Mouse (Mus musculus) liver, embryonic 16.5 days (tissue): ENCODE results near the gene 4921539E11Rik. TPM values are rescaled to one million over a fixed set of nuclear protein-coding genes. Genes with fewer than 3 reads are reported as not detected.
A peak's percentile ranks its signal among the peaks of the same experiment; 100 is the strongest.

Experiments used
- ATAC-seq: fragments of 200-750 bp; cut with Nextera tagmentation; 2 replicates; pipeline ENCODE4 v1.8.0; 2017; ENCODE audit warnings: low read depth, mild to moderate bottlenecking, moderate number of reproducible peaks, moderate library complexity
- H3K27ac ChIP-seq: fragments of 300-500 bp; sonication (generic); 2 replicates; pipeline ENCODE4 v1.5.1; 2014; ENCODE audit warnings: mild to moderate bottlenecking, low read length
- H3K27me3 ChIP-seq: fragments of 300-500 bp; sonication (generic); 2 replicates; pipeline ENCODE4 v1.6.1; 2014; ENCODE audit warnings: low read depth, low read length, mixed read lengths; ENCODE audit not compliant: control insufficient read depth, insufficient read depth
- H3K36me3 ChIP-seq: fragments of 300-500 bp; sonication (generic); 2 replicates; pipeline ENCODE4 v1.6.1; 2014; ENCODE audit warnings: mild to moderate bottlenecking; ENCODE audit not compliant: control insufficient read depth, insufficient read depth
- H3K4me1 ChIP-seq: fragments of 300-500 bp; sonication (generic); 2 replicates; pipeline ENCODE4 v1.6.1; 2014; ENCODE audit warnings: low read depth, low read length, mixed read lengths; ENCODE audit not compliant: control insufficient read depth
- H3K4me2 ChIP-seq: fragments of 300-500 bp; sonication (generic); 2 replicates; pipeline ENCODE4 v1.6.1; 2014; ENCODE audit warnings: low read depth, low read length, mixed read lengths
- H3K4me3 ChIP-seq: fragments of 300-500 bp; sonication (generic); 2 replicates; pipeline ENCODE4 v1.5.1; 2014; ENCODE audit warnings: low read depth, mild to moderate bottlenecking, low read length
- H3K9ac ChIP-seq: fragments of 300-500 bp; sonication (generic); 2 replicates; pipeline ENCODE4 v1.6.1; 2014; ENCODE audit warnings: low read depth, low read length
- H3K9me3 ChIP-seq: fragments of 300-500 bp; sonication (generic); replicated peaks from 2 replicates; pipeline ENCODE4 v1.6.1; 2016; ENCODE audit warnings: low read length; ENCODE audit not compliant: control insufficient read depth
- WGBS: fragments of 180-500 bp; shearing (Covaris S2); extraction: QIAGEN DNeasy Blood & Tissue Kit; methylation state at CpG from one replicate; pipeline ENCODE4 v1.1.7; 2014; ENCODE audit not compliant: insufficient replicate concordance; 5-methylcytosine and 5-hydroxymethylcytosine counted together
- polyA plus RNA-seq: library from polyadenylated mRNA; unstranded; fragments of >200 nt; fragmentation: Nextera tagmentation; extraction: Ambion mirVana; gene quantifications from 2 replicates; pipeline ENCODE4 v1.2.1, GENCODE M21; 2015

Gene 4921539E11Rik
- polyA plus RNA-seq = not detected in 2 replicates

DNA sequence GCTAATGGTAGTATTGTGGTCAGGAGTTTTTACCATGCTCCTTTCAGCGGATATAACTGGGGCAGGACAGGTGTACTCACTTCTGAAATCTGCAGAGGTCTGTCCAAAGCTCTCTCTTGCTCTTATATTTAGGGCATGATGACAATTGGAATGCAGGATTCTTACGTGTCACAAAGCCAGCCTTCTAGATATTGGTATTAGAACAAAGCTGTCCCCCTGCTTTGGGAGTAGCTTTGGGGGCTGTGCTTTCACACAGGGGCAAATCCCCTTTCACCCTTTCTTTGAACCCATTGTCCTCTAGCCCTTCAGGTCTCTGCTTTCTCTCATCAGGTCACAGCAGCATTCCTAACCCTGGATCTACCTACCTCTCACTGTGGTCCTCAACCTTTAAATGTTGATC, at the start of gene 4921539E11Rik:
Gene 4921539E11Rik, minus strand, starts transcription at position 101 of the 400 bp plus-strand sequence.
- H3K36me3 ChIP-seq = no peaks in the 10 kb centered on the region
- no peak for ATAC-seq
- H3K27ac ChIP-seq = no peak within 1 kb of the TSS
- no peak within 1 kb of the TSS for H3K4me3 ChIP-seq
- no peaks in the 10 kb centered on the region for H3K4me1 ChIP-seq
- no peaks in the 10 kb centered on the region for H3K27me3 ChIP-seq
- no peak within 1 kb of the TSS for H3K9ac ChIP-seq
- WGBS = 52% methylated on average over 2 of the region's 2 CpGs
- no peak within 1 kb of the TSS for H3K4me2 ChIP-seq
- H3K9me3 ChIP-seq = no peaks in the 10 kb centered on the region

DNA sequence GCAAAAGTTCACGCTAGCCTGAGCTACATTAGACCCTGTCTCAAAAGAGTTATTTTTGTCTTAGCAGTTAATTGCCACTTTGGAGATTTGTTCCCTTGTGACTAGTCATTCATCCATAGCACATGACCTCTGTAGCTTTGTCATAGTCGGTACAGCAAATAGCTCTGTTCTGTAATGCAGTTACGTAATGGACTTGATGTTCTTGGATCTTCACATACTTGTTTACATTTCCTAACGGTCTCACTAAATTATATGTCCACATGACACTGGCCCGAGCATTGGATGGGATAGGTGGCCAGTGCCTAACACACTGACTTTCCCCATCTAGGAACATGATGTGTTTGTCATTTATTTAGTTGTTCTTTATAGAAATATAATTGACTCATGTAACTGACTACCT, 44.5 kb upstream of the 4921539E11Rik start:
- 65% methylated on average over 5 of the region's 5 CpGs for WGBS
- 0 out of 2 replicates have a peak, but pooled peaks have one; percentile 24 for ATAC-seq

DNA sequence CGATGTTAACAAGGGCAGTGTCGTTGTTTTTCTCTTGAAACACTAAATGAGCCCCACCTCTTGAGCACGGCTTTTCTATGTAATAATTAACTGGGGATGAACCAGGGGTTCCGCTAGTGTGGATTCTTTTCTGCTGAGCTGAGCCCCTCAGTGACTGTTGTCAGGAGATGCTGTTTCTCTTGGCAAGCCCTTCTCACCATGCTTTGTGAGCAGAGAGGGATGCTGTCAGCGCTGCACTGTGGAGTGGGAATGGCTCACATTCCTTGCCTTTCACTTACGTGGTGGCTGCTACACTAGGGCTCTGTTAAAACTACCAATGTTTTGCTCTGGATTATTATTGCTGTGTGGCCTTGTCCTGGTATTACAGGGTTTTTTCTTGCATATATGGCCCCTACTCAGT, 38.7 kb upstream of the 4921539E11Rik start:
- no peaks in the 10 kb centered on the region for H3K9me3 ChIP-seq
- H3K4me3 ChIP-seq = no peak overlapping the region
- H3K4me2 ChIP-seq = no peak overlapping the region
- H3K9ac ChIP-seq = no peak overlapping the region
- H3K4me1 ChIP-seq = no peaks in the 10 kb centered on the region
- 79% methylated on average over 6 of the region's 6 CpGs for WGBS
- no peak for ATAC-seq
- no peaks in the 10 kb centered on the region for H3K36me3 ChIP-seq
- H3K27ac ChIP-seq = no peak overlapping the region
- H3K27me3 ChIP-seq = no peaks in the 10 kb centered on the region

More for the DNA sequence above, 44.5 kb upstream of the 4921539E11Rik start:
- no peaks in the 10 kb centered on the region for H3K27me3 ChIP-seq
- H3K36me3 ChIP-seq = no peaks in the 10 kb centered on the region
- H3K4me1 ChIP-seq = no peaks in the 10 kb centered on the region
- no peak overlapping the region for H3K27ac ChIP-seq
- no peak overlapping the region for H3K4me3 ChIP-seq
- H3K4me2 ChIP-seq = no peak overlapping the region
- H3K9ac ChIP-seq = no peak overlapping the region
- H3K9me3 ChIP-seq = no peaks in the 10 kb centered on the region

DNA sequence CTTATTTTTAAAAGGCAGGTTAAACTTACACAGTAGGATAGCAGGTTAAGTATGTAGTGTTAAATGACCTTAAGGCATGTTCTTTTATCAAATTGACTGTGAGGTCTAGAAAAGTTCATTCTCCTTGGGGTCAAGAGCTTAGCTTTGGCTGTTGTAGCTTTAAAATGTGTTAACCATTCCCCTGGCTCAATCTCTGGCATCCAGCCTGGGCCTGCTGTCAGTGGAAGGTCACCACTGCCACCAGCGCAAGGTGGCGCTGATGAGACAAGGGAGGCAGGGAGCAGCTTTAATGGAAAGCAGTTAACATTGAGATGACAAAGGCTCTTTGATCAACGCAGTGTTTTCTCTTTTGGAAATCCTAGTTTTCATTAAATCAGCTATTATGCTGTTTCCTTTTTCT, 36.3 kb upstream of the 4921539E11Rik start:
- no peak overlapping the region for H3K4me2 ChIP-seq
- no peak overlapping the region for H3K9ac ChIP-seq
- no peaks in the 10 kb centered on the region for H3K27me3 ChIP-seq
- WGBS = 66% methylated on average over 3 of the region's 3 CpGs
- peaks cover 1% of the 10 kb centered on the region; the same call in 1 of the 2 replicates for H3K36me3 ChIP-seq
- no peak overlapping the region for H3K4me3 ChIP-seq
- no peaks in the 10 kb centered on the region for H3K9me3 ChIP-seq
- H3K4me1 ChIP-seq = no peaks in the 10 kb centered on the region
- no peak for ATAC-seq
- H3K27ac ChIP-seq = no peak overlapping the region

DNA sequence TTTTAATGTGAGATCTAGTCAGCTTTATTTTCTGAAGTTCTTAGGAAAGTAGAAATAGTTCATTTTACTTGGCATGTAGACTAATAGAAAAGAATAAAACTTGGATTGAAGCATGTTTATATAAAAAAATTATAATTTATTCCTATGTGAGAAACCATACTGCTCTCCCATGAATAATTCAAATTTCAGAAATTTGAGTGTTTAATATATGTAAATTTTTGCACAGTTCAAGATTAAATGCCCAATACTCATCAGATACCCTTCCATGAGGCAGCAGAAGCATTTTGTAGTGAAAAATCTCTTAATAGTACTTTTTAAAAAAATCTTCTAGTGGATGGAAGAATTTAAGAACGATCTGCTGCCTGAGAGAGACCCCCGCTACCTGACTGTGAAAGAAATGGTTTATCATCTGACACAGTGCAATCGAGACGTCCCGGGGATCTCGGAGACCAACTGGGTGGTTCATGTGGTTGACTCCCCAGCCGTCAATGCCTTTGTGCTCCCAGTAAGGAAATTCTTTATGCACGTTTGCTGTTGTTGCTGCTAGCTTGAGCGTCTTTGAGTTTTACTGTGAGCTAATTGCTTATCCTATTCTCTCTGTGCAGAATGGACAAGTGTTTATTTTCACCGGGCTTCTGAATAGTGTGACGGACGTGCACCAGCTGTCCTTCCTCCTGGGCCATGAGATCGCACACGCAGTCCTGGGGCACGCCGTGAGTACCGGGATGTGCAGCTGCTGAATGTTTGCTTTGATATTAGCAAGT, 34.2 kb upstream of the 4921539E11Rik start:
- Histone ChIP-seq H3K4me1 (no peaks in the 10 kb centered on the region), H3K27me3 (no peaks in the 10 kb centered on the region), H3K4me2 (no peak overlapping the region), H3K4me3 (no peak overlapping the region), H3K27ac (no peak overlapping the region), H3K9me3 (no peaks in the 10 kb centered on the region), H3K9ac (no peak overlapping the region), H3K36me3 (peaks cover 2% of the 10 kb centered on the region; the same call in 1 of the 2 replicates)
- ATAC-seq = no peak
- 74% methylated on average over 17 of the region's 17 CpGs for whole genome bisulfite sequencing

DNA sequence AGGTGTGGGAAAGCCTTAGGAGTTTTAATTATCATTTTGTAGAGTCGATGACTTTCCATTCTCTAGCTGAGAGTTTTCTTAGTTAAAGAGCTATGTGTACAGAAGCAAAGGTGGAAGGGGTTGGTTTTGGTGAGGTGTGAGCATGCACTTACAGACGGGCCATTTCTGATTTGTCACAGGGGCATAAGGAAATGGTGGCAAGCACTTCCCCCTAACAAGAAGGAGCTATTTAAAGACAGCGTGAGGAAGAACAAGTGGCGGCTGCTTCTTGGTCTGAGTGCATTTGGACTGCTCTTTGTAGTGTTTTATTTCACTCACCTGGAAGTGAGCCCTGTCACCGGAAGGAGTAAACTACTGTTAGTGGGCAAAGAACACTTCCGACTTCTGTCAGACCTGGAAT, 30.8 kb upstream of the 4921539E11Rik start:
- ATAC-seq = no peak
- no peak overlapping the region for H3K4me2 ChIP-seq
- WGBS = 49% methylated on average over 6 of the region's 6 CpGs
- no peak overlapping the region for H3K9ac ChIP-seq
- H3K9me3 ChIP-seq = no peaks in the 10 kb centered on the region
- H3K4me3 ChIP-seq = no peak overlapping the region
- no peaks in the 10 kb centered on the region for H3K27me3 ChIP-seq
- no peak overlapping the region for H3K27ac ChIP-seq
- H3K4me1 ChIP-seq = no peaks in the 10 kb centered on the region
- H3K36me3 ChIP-seq = peaks cover 2% of the 10 kb centered on the region; the same call in 1 of the 2 replicates

DNA sequence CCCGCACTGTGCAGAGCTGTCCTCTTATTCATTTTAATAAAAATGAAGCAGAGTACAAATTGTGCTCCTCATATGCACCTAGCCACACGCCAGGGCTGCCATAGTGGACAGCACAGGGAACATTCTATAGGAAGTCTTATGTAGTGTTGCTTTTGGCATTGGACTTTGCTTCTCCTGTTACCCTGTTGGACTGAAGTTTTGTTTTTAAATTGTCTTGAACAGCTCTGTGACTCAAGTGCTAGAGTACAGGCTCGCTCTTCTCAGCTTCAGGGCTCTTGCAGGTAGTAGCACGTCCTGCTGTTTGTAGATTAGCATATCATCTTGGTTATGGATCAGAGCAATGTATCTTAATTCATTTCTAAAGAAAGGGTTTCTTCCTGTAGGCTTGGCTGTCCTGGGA, 25.2 kb upstream of the 4921539E11Rik start:
- Histone ChIP-seq H3K4me3 (no peak overlapping the region), H3K9me3 (no peaks in the 10 kb centered on the region), H3K36me3 (no peaks in the 10 kb centered on the region), H3K27me3 (no peaks in the 10 kb centered on the region), H3K9ac (no peak overlapping the region), H3K27ac (no peak overlapping the region), H3K4me1 (peaks cover 2% of the 10 kb centered on the region), H3K4me2 (no peak overlapping the region)
- ATAC-seq = no peak
- 68% methylated on average over 4 of the region's 4 CpGs for WGBS

DNA sequence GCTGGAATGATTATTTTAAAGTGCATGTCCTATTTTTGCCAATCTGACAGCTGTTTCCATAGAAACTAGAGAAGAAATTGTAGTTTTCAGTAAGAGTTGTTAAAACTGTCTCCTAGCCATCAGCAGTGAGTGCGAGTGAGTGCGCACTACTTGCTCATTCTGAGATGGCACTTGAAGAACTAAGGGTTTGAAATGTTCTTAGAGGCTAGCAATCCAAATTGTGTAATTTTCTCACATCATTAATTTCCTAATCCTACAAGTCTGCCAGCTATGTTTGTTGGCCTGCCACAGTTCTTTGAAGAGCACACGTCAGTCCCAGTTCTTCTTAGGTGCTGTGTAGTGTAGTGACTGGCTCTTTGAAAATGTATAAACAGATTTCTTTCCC, 23.9 kb upstream of the 4921539E11Rik start:
- Histone ChIP-seq H3K27me3 (no peaks in the 10 kb centered on the region), H3K27ac (no peak overlapping the region), H3K4me1 (peaks cover 2% of the 10 kb centered on the region), H3K9me3 (no peaks in the 10 kb centered on the region), H3K4me2 (peak overlapping the region; percentile 93), H3K36me3 (no peaks in the 10 kb centered on the region), H3K9ac (peak overlapping the region; percentile 83), H3K4me3 (peak overlapping the region; percentile 78)
- ATAC-seq = no peak
- 70% methylated on average over 3 of the region's 3 CpGs for WGBS
